Mouse (Mus musculus): Measurements from ENCODE around the gene Snx11.

GRCm38 (mm10) chr11:96789990-96790389 lies 12.6 kb upstream of the Snx11 start:
- no peak for TF ChIP-seq MYOG (IDR thresholded peaks at IDR 0.05; ENCODE audit: control insufficient read depth in 1 of 3, insufficient read depth in 1 of 3, insufficient read length in 2 of 3, low read depth in 2 of 3)
- TF ChIP-seq POLR2A (IDR thresholded peaks at IDR 0.05; ENCODE audit: insufficient read length, low read depth), result no peak
- no peak for TF ChIP-seq POLR2AphosphoS2 (IDR thresholded peaks at IDR 0.05; ENCODE audit: insufficient read length, low read depth)
- no peak for TF ChIP-seq MYOD1 (IDR thresholded peaks at IDR 0.05; ENCODE audit: control insufficient read depth in 1 of 3, insufficient read length in 2 of 3, low read depth in 2 of 3)
- no peak for TF ChIP-seq TCF12 (IDR thresholded peaks at IDR 0.05; ENCODE audit: insufficient read depth, poor library complexity, severe bottlenecking)
- TF ChIP-seq E2F4 (IDR thresholded peaks at IDR 0.05; ENCODE audit: insufficient read depth), result no peak
- TF ChIP-seq CEBPB (IDR thresholded peaks at IDR 0.05; ENCODE audit: insufficient read depth, poor library complexity, severe bottlenecking), result no peak
- TF ChIP-seq TCF3 (IDR thresholded peaks at IDR 0.05; ENCODE audit: insufficient read length, low read depth), result no peak
- TF ChIP-seq MAX (IDR thresholded peaks at IDR 0.05; ENCODE audit: low read depth), result no peak

All from myocyte (in vitro differentiated cells).